Mouse (Mus musculus): ENCODE results near the gene Dock2. TPM values are rescaled to one million over a fixed set of nuclear protein-coding genes. Genes with fewer than 3 reads are reported as not detected.
"Not testable (repeated sequence)": the region's sequence is repeated elsewhere in the genome, so short reads cannot be mapped to it uniquely, and the experiment has no call there.

The Dock2 gene
- total RNA-seq (2021): 4.3 and 20.3 TPM in 2 replicates
- long read RNA-seq, experiment 1, full-length matches to known transcripts: 1 of 2 reads
- long read RNA-seq, experiment 1, partial matches to known transcripts: 0 of 2 reads
- long read RNA-seq, experiment 1, other reads (novel, unspliced or antisense): 1 of 2 reads
- long read RNA-seq, experiment 2, partial matches to known transcripts: 0 of 1 reads
- long read RNA-seq, experiment 2, other reads (novel, unspliced or antisense): 1 of 1 reads

- DNase-seq: peak; percentile 22
Observed at GRCm38 (mm10) chr11:34783587-34784043, at the start of gene Dock2. Dock2 (minus strand) TSS chr11:34783892.

GRCm38 (mm10) chr11:34832678-34833077 is 49.0 kb upstream of the Dock2 start:
- no peak for DNase-seq

GRCm38 (mm10) chr11:34827803-34828202 is 44.1 kb upstream of the Dock2 start:
- no peak for DNase-seq

GRCm38 (mm10) chr11:34826940-34827339 is 43.2 kb upstream of the Dock2 start:
- no peak for DNase-seq

GRCm38 (mm10) chr11:34824791-34825190 is 41.1 kb upstream of the Dock2 start:
- DNase-seq: no peak

GRCm38 (mm10) chr11:34814767-34815166 is 31.1 kb upstream of the Dock2 start:
- no peak for DNase-seq

GRCm38 (mm10) chr11:34814319-34814718 is 30.6 kb upstream of the Dock2 start:
- DNase-seq: no peak

GRCm38 (mm10) chr11:34805026-34805425 is 21.3 kb upstream of the Dock2 start:
- not testable (repeated sequence) for DNase-seq

- not testable (repeated sequence) for DNase-seq
Observed at GRCm38 (mm10) chr11:34798066-34798465, 14.4 kb upstream of the Dock2 start.

GRCm38 (mm10) chr11:34796097-34796496 is 12.4 kb upstream of the Dock2 start:
- peak; percentile 71 for DNase-seq

GRCm38 (mm10) chr11:34791872-34792271 is 8.2 kb upstream of the Dock2 start:
- no peak for DNase-seq

GRCm38 (mm10) chr11:34784864-34785263 is 1.2 kb upstream of the Dock2 start:
- no peak for DNase-seq

- DNase-seq: peak; percentile 42
Observed at GRCm38 (mm10) chr11:34782516-34783430, 919 bp downstream of the Dock2 start.

GRCm38 (mm10) chr11:34780786-34781185 is 2.9 kb downstream of the Dock2 start:
- no peak for DNase-seq

GRCm38 (mm10) chr11:34779966-34780365 is 3.7 kb downstream of the Dock2 start:
- no peak for DNase-seq

GRCm38 (mm10) chr11:34778351-34778750 is 5.3 kb downstream of the Dock2 start:
- DNase-seq: no peak

GRCm38 (mm10) chr11:34777529-34777928 is 6.2 kb downstream of the Dock2 start:
- DNase-seq: no peak

GRCm38 (mm10) chr11:34776054-34776453 is 7.6 kb downstream of the Dock2 start:
- DNase-seq: no peak

GRCm38 (mm10) chr11:34774636-34775035 is 9.1 kb downstream of the Dock2 start:
- DNase-seq: no peak

GRCm38 (mm10) chr11:34773304-34773895 is 10.3 kb downstream of the Dock2 start:
- no peak for DNase-seq

- DNase-seq: peak; percentile 91
Observed at GRCm38 (mm10) chr11:34771221-34771986, 12.3 kb downstream of the Dock2 start.

GRCm38 (mm10) chr11:34770666-34771065 is 13.0 kb downstream of the Dock2 start:
- no peak for DNase-seq
